Mouse (Mus musculus) CH12.LX (cell line): ENCODE measurements at regions not wholly inside any gene's neighbourhood (a gene's known extent, or its start where the extent isn't known, plus 50 kb on each side); places are given as distances from the start of the nearest gene placed in this dataset.

Experiments used
- DNase-seq: peaks from one replicate; pipeline ENCODE4 v3.0.0-alpha.2; 2013; ENCODE audit errors: extremely low read depth
- H3K27ac ChIP-seq: 2 replicates; pipeline ENCODE4 v1.5.1; 2012; ENCODE audit warnings: low read depth, mild to moderate bottlenecking, control low read depth, moderate library complexity; ENCODE audit not compliant: insufficient read depth
- H3K27me3 ChIP-seq: replicated peaks from 2 replicates; pipeline ENCODE3; 2012; ENCODE audit warnings: inconsistent platforms
- H3K36me3 ChIP-seq, 2 experiments: replicated peaks in 1 of 2; 2 replicates each; pipeline versions ENCODE3 to v1.6.1; 2012; ENCODE audit warnings: inconsistent platforms in 1 of 2, low read length in 1 of 2, mild to moderate bottlenecking in 1 of 2, mixed read lengths in 1 of 2, moderate library complexity in 1 of 2; ENCODE audit not compliant: control insufficient read depth in 1 of 2, insufficient read depth in 1 of 2
- H3K4me1 ChIP-seq, 2 experiments: 2 replicates each; pipeline ENCODE4 v1.6.1; 2012; ENCODE audit warnings: inconsistent platforms in 1 of 2, moderate library complexity in 1 of 2; ENCODE audit not compliant: insufficient read depth in 2 of 2, control insufficient read depth in 1 of 2
- H3K4me2 ChIP-seq: 2 replicates; pipeline ENCODE4 v1.6.1; 2012; ENCODE audit warnings: low read depth, mild to moderate bottlenecking, control low read depth; ENCODE audit not compliant: poor library complexity, insufficient read depth, severe bottlenecking
- H3K4me3 ChIP-seq, 3 experiments: fragments of 150-350 bp in 1 of 3; sonication (generic) in 1 of 3; replicated peaks in 1 of 3; 2 replicates each; pipeline versions ENCODE3 to v1.5.1; 2011 to 2012; ENCODE audit warnings: low read depth in 2 of 3, low read length in 2 of 3, mild to moderate bottlenecking in 2 of 3, moderate library complexity in 2 of 3, control low read depth in 1 of 3, improper control_type of control experiment in 1 of 3, inconsistent platforms in 1 of 3, mixed read lengths in 1 of 3; ENCODE audit not compliant: poor library complexity in 1 of 3
- H3K79me2 ChIP-seq: replicated peaks from 2 replicates; pipeline ENCODE4 v1.6.1; 2012; ENCODE audit warnings: mild to moderate bottlenecking, moderate library complexity; ENCODE audit not compliant: control insufficient read depth, poor library complexity, insufficient read depth, severe bottlenecking; ENCODE audit errors: extremely low read depth
- H3K9ac ChIP-seq: 2 replicates; pipeline ENCODE4 v1.6.1; 2012; ENCODE audit warnings: low read depth, mild to moderate bottlenecking, control low read depth, moderate library complexity; ENCODE audit not compliant: insufficient read depth
- H3K9me3 ChIP-seq: replicated peaks from 2 replicates; pipeline ENCODE3; 2012; ENCODE audit warnings: low read length, inconsistent platforms, mixed read lengths
- E2F4 ChIP-seq: IDR thresholded peaks from 2 replicates; pipeline ENCODE4 v1.6.1; 2011; ENCODE audit warnings: low read depth, low read length, improper control_type of control experiment; ENCODE audit not compliant: insufficient replicate concordance
- ELF1 ChIP-seq: IDR thresholded peaks from 2 replicates; pipeline ENCODE4 v1.6.1; 2014; ENCODE audit warnings: low read depth, mild to moderate bottlenecking, inconsistent platforms, low read length, improper control_type of control experiment
- EP300 ChIP-seq: IDR thresholded peaks from 2 replicates; pipeline ENCODE4 v1.6.1; 2011; ENCODE audit warnings: low read length, improper control_type of control experiment
- ETS1 ChIP-seq: conservative IDR thresholded peaks from 2 replicates; pipeline ENCODE4 v1.6.1; 2012; ENCODE audit warnings: low read depth, mild to moderate bottlenecking, inconsistent platforms, low read length, improper control_type of control experiment, moderate library complexity
- JUN ChIP-seq: IDR thresholded peaks from 2 replicates; pipeline ENCODE4 v1.6.1; 2011; ENCODE audit warnings: low read depth, mild to moderate bottlenecking, low read length, improper control_type of control experiment, moderate library complexity; ENCODE audit not compliant: insufficient read depth
- MAFK ChIP-seq: IDR thresholded peaks from 2 replicates; pipeline ENCODE4 v1.6.1; 2011; ENCODE audit warnings: low read length, improper control_type of control experiment; ENCODE audit not compliant: insufficient replicate concordance
- MAX ChIP-seq: IDR thresholded peaks from 2 replicates; pipeline ENCODE4 v1.6.1; 2011; ENCODE audit warnings: low read length, improper control_type of control experiment
- MAZ ChIP-seq: IDR thresholded peaks from 2 replicates; pipeline ENCODE4 v1.6.1; 2012; ENCODE audit warnings: low read depth, mild to moderate bottlenecking, inconsistent platforms, low read length, improper control_type of control experiment, moderate library complexity
- ZC3H11A ChIP-seq: IDR thresholded peaks from 2 replicates; pipeline ENCODE4 v1.6.1; 2012; ENCODE audit warnings: low read depth, mild to moderate bottlenecking, inconsistent platforms, low read length, improper control_type of control experiment
- ZKSCAN1 ChIP-seq: IDR thresholded peaks from 2 replicates; pipeline ENCODE4 v1.6.1; 2012; ENCODE audit warnings: low read depth, inconsistent platforms, low read length, improper control_type of control experiment, borderline replicate concordance
- ZMIZ1 ChIP-seq: IDR thresholded peaks from 2 replicates; pipeline ENCODE4 v1.6.1; 2012; ENCODE audit warnings: low read depth, mild to moderate bottlenecking, inconsistent platforms, low read length, improper control_type of control experiment
- dilution Hi-C: fragments of 300-500 bp; cut with MboI; formaldehyde crosslinking; loops from 2 replicates; pipeline ENCODE4 v1.14.3; 2020; ENCODE audit warnings: low sequenced_read_pairs; ENCODE audit not compliant: extremely low pct_unique_long_range_greater_than_20kb, extremely low pct_ligation_motif_present
- in situ Hi-C: fragments of 300-500 bp; cut with MboI; formaldehyde crosslinking; loops from 3 replicates; pipeline ENCODE4 v1.14.3; 2019; ENCODE audit warnings: low sequenced_read_pairs, low pct_ligation_motif_present, low pct_unique_long_range_greater_than_20kb, mixed read lengths

DNA sequence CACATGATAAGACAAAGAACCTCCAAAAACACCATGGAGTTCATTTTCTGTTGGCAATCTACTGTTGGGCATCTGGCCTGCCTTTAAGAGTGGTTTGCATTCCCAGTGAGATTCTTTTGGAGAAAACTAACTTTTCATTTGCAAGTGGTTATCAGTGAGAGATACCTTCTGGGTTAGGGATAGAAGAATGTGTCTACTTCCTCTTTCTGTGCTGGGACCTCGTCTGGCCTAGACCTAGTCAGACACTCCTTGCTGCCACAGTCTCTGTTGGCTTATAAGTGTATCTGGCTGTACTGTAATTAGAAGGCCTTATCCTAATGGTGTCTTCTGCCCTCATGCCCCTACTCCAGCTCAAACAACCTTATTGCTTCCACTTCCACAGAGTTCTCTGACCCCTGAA, 150.4 kb upstream of the Hapln1 start:
- no peaks in the 10 kb centered on the region for H3K79me2 ChIP-seq
- in situ Hi-C loops: no loop called here
- H3K9me3 ChIP-seq: no peaks in the 10 kb centered on the region
- peaks cover 0 to 11% of the 10 kb centered on the region in 2 experiments; a peak in 2 of 4 replicates for H3K4me1 ChIP-seq
- H3K4me3 ChIP-seq: no peak overlapping the region
- H3K36me3 ChIP-seq: no peaks in the 10 kb centered on the region
- peak; percentile 17 for DNase-seq
- TF ChIP-seq MAX (no peak), JUN (no peak)
- no peak overlapping the region for H3K9ac ChIP-seq
- H3K4me2 ChIP-seq: no peak overlapping the region
- no peaks in the 10 kb centered on the region for H3K27me3 ChIP-seq
- no peak overlapping the region for H3K27ac ChIP-seq
- dilution Hi-C loops: no loop called here

DNA sequence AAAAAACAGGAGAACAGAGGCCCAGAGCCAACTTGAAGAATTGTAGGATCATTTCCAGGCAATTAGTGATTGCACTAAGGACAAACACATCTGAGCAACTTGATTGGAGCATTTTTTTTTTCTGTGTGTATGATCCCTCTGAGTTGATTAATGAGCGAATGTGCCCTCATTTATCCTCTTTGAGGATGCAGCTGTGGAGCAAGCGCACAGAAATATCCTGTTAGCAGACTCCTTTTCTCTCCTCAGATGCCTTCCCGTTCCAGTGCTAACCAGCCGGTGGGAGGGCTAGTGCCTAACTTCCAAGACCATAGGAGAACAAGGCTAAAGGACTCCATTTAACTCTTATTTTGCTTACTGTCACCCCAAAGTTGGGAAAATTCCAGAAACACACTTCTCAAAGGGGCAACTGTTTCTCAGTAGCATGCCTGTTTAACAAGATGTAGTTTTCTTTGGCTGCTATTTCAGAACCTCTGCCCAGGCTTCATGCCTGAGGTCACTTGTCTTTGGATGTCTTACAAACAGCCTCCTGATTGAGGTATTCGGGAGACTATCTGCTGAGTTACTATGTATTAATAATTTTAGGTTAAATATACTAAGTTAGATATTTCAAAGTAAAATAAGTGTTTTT, 144.8 kb upstream of the Hapln1 start:
- no peaks in the 10 kb centered on the region for H3K9me3 ChIP-seq
- no peaks in the 10 kb centered on the region for H3K4me1 ChIP-seq
- no peak overlapping the region for H3K27ac ChIP-seq
- no peaks in the 10 kb centered on the region for H3K79me2 ChIP-seq
- dilution Hi-C loops (no loop called here), in situ Hi-C loops (no loop called here)
- H3K9ac ChIP-seq: no peak overlapping the region
- DNase-seq: no peak
- no peak overlapping the region for H3K4me2 ChIP-seq
- H3K4me3 ChIP-seq: no peak overlapping the region
- TF ChIP-seq EP300 (no peak), ZKSCAN1 (no peak), ZC3H11A (no peak)
- no peaks in the 10 kb centered on the region for H3K27me3 ChIP-seq
- H3K36me3 ChIP-seq: no peaks in the 10 kb centered on the region

- Histone ChIP-seq H3K9ac (no peak overlapping the region), H3K36me3 (no peaks in the 10 kb centered on the region), H3K4me2 (no peak overlapping the region), H3K27ac (no peak overlapping the region), H3K27me3 (no peaks in the 10 kb centered on the region), H3K4me3 (no peak overlapping the region), H3K9me3 (no peaks in the 10 kb centered on the region), H3K79me2 (no peaks in the 10 kb centered on the region), H3K4me1 (no peaks in the 10 kb centered on the region)
- in situ Hi-C loops (no loop called here), dilution Hi-C loops (no loop called here)
- no peak for DNase-seq
- TF ChIP-seq E2F4: no peak
- no peak for TF ChIP-seq ETS1
- no peak for TF ChIP-seq MAFK
- TF ChIP-seq ELF1: 0 out of 2 replicates have a peak, but pooled peaks have one; percentile 10
- no peak for TF ChIP-seq MAZ
- no peak for TF ChIP-seq ZMIZ1
Observed at GRCm38 (mm10) chr13:89395851-89396250, 143.7 kb upstream of the Hapln1 start.
